Mouse (Mus musculus) thymus, postnatal 10 days (tissue): Measurements from ENCODE around the gene Ptges3.
"Not testable (repeated sequence)": the region's sequence is repeated elsewhere in the genome, so short reads cannot be mapped to it uniquely, and the experiment has no call there.

ENCODE experiments used
- DNase-seq, 2 experiments: peaks; one replicate each; pipeline ENCODE4 v3.0.0; 2021; ENCODE audit warnings: low spot score in 2 of 2

The Ptges3 gene

DNA sequence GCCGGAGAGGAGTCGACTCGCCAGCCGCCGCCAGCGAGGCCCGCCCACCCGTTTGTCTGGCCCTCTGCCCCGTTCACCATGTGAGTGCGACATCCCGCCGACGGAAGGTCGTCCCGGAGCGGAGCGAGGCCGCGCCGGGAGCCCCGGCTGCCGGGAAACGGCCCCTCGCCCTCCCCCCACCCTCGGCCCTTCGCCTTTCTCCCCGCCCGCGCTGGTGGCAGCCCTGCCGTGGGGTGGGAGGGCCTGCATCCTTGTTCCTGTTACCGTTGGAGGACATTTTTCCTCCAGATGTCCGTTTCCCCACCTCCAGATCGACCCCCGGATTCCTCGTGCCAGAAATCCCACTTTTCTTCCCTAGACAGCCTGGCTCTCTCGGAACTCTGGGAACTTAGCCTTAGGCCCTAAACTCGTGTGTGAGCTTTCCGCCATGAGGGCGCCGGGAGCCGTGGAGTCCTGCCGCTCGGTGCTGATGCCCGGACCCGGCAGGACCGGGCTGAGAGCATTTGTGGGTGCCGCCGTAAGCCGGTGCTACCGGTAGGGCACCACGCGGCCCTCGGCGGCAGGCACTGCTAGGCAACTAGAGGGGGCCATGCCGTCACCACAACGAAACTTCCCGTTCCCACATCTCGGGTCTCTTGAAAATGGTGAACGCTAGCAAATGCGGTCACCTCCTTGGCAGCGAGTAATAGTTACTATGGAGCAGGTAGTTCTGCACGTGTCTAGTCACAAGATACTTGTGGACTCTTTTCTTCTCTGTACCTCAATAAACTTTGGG lies 640 bp downstream of the Ptges3 start:
- peak; percentile 63 to 67 for DNase-seq

DNA sequence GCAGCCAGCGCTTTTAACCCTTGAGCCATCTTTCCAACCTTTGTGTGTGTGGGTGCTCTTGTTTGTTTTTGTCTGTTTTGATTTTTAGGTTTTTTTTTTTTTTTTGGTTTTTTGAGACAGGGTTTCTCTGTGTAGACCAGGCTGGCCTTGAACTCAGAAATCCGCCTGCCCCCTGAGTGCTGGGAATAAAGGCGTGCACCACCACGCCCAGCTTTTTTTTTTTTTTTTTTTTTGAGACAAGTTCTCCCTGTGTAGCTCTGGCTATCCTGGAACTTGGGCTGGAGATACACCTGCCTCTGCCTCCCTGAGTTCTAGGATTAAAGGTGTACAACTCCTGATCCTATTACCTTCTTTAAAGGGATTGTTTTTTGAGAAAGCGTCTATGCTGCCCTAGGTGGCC lies 2.4 kb downstream of the Ptges3 start:
- no peak for DNase-seq

DNA sequence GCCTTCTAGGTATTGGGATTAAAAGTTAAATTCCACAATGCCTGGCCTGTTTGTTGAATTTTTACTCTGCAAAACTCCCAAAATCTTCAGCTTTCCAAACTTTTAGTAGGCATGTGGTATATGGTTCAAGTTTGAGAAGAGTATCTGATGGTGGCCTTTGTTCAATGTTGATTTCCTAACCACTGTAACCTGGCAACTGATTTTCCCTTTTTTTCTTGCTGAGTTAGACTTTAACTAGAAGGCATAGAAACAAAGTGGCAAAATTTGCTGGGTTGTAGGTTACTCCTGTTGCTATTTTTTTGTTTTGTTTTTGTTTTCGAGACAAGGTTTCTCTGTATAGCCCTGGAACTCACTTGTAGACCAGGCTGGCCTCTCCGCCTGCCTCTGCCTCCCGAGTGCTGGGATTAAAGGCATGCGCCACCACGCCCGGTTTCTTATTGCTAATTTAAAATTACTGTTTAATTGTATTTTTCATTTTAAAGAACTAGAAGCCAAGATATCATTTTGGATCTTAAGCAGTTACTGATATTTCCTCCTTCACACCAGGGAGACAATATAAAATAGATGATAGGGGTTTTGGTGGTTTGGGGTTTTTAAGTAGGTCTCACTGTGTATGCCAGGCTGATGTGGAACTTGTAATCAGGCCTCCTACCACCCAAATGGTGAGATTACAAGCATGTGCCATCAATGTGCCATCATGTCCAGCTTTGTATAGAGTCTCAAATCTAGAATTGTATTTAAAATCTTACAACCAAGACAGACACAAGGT lies 3.7 kb downstream of the Ptges3 start:
- no peak for DNase-seq

DNA sequence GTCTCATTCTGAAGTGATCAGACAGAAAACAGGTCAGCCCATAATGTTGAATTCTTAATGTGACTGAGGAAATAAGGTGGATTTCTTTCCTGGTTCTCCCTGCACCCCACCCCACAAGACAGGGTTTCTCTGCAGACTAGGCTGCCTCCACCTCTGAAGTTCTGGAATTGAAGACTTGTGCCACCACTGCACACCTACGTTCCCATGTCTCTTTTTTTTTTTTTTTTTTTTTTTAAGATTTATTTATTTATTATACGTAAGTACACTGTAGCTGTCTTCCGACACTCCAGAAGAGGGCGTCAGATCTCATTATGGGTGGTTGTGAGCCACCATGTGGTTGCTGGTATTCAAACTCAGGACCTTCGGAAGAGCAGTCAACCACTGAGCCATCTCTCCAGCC lies 7.3 kb downstream of the Ptges3 start:
- no peak for DNase-seq

DNA sequence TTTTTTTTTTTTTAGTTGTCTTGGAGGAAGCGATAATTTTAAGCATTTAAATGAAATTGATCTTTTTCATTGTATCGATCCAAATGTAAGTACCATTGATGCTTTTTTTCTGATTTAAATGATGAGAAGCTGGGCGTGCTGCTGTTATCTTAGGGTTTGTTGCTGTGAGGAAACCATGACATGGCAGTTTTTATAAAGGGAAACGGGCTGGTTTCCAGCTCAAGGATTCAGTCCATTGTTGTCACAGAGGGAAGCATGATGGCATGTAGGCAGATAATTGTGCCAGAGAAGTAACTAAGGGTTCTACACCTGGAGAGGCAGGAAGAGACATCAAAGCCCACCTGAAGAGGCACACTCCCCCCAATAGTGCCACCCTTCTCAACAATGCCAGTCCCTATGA lies 10.4 kb downstream of the Ptges3 start:
- no peak for DNase-seq

DNA sequence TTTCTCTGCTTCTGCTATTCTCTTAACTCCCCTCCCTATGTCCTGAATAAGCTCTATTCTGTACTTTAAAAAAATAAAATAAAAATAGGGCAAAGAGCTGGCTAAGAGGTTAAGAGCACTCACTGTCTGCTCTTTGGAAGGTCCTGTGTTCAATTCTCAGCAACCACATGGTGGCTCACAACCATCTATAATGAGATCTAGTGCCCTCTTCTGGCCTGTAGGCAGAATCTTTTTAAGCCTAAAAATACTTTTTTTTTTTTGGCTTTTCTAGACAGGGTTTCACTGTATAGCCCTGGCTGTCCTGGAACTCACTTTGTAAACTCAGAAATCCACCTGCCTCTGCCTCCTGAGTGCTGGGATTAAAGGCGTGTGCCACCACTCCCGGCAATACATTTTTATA lies 11.7 kb downstream of the Ptges3 start:
- not testable (repeated sequence) for DNase-seq

DNA sequence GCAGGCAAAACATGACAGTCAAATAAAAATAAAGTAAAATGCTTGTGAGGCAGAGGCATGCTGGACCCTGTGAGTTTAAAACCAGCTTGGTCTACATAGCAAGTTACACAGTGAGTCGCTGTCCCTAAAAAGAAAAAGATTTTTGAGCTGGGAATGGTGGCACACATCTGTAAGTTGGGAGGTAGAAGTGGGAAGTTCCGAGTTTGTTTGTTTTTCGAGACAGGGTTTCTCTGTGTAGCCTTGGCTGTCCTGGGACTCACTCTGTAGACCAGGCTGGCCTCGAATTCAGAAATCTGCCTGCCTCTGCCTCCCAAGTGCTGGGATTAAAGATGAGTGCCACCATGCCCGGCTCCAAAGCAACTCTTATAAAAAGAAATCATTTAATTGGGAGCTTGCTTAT lies 19.5 kb downstream of the Ptges3 start:
- not testable (repeated sequence) for DNase-seq

DNA sequence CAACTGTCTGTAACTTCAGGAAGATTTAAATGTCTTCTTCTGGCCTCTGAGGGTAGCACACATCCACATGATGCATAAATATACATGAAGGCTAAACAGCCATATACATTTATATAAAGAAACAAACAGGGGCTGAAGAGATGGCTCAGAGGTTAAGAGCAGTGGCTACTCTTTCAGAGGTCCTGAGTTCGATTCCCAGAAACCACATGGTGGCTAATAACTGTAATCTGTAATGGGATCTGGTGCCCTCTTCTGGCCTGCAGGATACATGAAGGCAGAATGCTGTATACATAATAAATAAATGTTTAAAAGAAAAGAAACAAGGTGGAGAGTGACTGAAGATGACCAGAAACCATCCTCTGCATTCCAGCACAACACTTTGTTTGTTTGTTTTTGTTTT lies 21.7 kb downstream of the Ptges3 start:
- DNase-seq = no peak

DNA sequence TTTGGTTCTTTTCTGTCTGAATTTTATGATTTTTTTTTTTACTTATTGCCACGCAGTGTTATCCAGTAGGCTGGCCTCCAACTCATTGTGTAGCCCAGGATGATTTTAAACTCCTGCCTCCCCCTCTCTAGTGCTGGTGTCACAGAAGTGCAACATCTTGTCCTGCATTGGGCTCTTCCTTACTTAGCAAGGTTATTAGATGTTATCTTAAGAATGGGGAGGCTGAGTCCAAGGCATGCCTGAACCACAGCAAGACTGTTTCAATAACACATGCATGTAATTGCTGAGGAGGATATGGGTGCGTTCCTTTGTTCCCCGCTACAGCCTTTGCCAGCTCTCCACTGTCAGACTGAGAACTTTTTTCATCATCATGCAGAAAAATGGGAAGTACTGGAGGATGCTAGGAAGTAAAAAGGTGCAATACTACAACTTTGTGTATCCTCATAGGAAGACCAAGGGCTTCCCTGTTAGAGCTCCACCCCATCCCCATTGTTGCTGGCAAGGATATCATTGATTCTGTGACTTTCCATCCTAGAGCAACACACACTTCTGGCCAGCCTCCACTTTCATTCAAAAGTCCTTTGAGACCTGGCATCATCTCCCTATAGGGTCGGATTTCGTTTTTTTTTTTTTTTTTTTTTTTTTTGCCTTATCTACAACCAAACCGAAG lies 23.2 kb downstream of the Ptges3 start:
- no peak for DNase-seq

DNA sequence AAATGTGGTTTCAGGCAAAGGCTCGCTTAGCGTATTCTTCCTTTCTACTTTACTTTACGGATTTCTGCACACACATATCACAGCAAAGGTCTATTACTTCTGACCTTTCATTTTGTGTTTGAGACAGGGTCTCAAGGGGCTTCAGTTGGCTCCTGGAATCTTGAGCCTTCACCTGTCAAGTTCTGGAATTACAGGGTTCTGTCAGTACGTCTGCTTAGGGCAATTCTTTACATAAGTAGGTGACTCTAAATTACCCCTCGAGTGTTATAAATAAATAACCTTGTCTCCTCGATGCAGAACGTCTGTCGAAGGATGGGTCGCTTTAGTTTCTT lies 23.7 kb downstream of the Ptges3 start:
- DNase-seq = no peak

DNA sequence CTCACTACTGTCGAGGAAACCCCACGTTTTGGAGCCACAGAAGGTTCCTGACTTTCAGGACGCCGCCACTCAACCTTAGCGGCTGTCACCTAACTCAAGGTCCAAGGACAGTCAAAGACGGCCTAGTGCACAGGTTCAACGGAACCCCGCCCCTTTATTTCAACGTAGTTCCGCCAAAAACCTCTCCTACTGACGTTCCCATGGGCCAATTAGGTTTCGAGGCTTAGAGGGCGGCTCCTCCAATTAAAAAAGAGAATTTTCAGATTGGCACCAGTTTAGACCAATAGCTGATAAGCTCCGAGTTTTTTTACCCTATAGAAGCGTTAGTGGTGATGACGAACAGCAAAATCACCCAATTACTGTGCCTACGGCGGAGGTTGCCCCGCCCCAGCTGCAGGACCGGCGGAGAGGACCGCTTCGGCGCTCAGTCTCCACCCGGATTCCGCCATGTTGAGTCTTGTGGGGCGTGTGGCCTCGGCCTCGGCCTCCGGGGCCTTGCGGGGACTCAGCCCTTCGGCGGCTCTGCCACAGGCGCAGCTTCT lies 24.2 kb downstream of the Ptges3 start, which contains the start of gene Atp5b:
Gene Atp5b (plus strand): TSS at position 394 of the 542 bp plus-strand sequence.
- peak; percentile 97 to 98 for DNase-seq

DNA sequence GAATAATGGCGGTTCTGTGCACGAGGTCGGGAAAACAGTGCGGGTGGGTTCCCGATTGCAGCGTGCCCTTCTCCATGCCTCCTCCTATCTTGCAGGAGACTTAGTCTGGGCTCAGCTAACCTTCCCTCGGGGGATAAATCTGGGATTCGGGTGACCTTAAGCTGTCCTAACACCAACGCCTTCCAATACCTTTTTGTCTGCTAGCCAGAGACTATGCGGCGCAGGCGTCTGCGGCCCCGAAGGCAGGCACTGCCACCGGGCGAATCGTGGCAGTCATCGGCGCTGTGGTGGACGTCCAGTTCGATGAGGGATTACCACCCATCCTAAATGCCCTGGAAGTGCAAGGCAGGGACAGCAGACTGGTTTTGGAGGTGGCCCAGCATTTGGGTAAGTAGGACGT lies 24.9 kb downstream of the Ptges3 start:
- peak in 1 of 2 experiments; percentile 23 for DNase-seq

DNA sequence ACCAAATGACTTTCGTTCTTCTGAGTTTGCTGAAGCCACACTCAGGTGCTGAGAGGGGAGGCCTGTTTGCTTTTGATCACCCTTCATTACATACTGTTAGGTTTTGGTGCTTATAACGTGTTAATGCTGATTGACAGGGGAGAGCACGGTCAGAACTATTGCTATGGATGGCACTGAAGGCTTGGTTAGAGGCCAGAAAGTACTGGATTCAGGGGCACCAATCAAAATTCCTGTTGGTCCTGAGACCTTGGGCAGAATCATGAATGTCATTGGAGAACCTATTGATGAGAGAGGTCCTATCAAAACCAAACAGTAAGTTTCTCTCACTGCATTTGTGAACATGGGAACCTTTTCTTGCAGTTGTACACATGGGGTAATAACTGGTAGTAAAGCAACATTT lies 25.4 kb downstream of the Ptges3 start:
- DNase-seq = no peak

DNA sequence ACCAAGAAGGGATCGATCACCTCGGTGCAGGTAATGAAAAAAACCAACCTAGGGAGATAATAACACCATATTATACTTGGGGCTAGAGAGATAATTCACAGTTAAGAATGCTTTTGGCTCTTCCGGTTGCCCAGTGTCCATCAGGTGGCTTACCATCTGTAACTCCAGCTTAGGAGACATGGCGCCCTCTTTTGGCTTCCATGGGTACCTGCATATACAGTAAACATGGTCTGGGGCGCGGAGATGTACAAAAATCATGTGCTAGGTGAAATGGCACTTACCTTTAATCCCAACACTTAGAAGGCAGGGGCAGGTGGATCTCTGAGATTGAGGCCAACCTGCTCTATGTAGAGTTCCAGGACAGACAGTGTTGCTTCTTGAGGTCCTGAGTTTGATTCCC lies 27.6 kb downstream of the Ptges3 start:
- DNase-seq = peak in 1 of 2 experiments; percentile 56

DNA sequence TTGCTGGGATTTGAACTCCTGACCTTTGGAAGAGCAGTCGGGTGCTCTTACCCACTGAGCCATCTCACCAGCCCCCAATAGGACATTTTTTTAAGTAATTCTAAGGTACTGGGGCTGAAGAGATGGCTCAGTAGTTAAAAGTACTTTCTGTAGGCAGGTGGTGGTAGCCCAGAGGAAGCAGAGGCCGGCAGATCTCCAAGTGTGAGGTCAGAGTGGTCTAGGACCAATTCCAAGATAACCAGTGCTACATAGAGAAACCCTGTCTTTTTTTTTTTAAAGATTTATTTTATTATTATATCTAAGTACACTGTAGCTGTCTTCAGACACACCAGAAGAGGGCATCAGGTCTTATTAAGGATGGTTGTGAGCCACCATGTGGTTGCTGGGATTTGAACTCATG lies 28.5 kb downstream of the Ptges3 start:
- not testable (repeated sequence) for DNase-seq

DNA sequence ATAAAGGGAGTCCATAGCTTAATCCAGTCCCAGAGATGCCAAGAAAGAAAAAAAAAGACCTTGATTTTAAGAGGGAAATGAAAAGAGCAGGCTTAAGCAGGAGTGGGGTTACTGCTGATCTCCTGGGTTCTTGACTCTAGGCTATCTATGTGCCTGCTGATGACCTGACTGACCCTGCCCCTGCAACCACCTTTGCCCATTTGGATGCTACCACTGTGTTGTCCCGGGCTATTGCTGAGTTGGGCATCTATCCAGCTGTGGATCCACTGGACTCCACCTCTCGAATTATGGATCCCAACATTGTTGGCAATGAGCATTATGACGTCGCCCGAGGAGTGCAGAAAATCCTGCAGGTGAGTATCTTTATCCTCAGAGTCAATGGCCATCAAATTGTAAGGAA lies 29.4 kb downstream of the Ptges3 start:
- DNase-seq = no peak

DNA sequence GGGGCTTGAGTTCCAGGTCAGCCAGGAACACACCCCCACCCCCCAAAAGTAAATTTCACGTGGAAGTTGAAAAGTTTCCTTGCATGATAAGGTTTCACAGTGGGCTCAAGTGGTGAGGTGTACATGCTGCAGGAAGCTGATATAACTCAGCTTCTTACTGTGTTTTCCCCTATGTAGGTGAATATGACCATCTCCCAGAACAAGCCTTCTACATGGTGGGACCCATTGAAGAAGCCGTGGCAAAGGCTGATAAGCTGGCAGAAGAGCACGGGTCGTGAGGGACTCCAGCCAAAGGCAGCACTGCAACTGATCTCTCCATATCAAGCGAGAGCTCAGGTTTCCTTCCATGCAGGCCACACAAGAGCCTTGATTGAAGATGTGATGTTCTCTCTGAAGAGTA lies 31.1 kb downstream of the Ptges3 start:
- no peak for DNase-seq

DNA sequence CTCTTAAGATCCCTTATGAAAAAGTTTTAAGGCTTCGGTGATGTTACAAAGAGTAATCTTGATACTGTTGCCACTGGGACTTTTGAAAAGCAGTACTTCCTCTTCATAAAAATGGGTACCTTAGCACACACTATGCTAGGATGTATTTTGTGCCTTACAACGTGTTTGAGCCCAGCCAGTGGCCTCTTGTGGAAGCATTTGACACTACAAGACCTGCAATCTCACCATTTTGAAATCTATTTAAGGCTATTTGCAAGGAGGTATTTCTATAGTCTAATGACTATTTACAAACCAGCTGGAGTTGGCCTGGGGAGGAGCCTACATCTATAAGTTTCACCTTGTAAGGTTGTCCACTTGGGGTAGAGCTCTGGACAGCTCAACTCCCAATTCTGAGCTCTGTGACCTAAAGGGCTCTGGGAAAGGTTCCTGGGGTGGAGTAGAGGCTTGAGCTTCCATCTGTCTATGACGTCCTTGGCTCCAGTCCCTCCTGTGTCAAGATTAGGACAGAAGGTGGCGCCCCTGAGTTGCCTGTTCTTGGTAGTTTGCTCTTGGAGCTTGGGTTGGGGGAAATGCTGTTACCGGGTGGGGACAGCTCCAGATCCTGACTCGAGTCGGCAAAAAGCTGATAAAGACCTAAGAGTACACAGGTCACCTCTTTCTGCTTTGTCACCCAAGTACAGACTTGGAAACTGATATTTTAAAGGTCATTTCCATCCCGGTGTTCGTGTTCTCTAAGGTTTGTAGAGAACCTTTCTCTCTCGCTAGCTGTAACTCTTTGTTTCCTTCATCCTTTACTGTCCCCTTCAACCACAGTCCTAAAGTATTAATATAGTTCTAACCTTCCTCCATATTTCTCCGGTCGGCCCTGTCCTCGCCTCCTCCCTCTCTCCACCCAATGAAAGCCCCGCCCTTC lies 32.2 kb downstream of the Ptges3 start:
- peak; percentile 88 to 94 for DNase-seq

DNA sequence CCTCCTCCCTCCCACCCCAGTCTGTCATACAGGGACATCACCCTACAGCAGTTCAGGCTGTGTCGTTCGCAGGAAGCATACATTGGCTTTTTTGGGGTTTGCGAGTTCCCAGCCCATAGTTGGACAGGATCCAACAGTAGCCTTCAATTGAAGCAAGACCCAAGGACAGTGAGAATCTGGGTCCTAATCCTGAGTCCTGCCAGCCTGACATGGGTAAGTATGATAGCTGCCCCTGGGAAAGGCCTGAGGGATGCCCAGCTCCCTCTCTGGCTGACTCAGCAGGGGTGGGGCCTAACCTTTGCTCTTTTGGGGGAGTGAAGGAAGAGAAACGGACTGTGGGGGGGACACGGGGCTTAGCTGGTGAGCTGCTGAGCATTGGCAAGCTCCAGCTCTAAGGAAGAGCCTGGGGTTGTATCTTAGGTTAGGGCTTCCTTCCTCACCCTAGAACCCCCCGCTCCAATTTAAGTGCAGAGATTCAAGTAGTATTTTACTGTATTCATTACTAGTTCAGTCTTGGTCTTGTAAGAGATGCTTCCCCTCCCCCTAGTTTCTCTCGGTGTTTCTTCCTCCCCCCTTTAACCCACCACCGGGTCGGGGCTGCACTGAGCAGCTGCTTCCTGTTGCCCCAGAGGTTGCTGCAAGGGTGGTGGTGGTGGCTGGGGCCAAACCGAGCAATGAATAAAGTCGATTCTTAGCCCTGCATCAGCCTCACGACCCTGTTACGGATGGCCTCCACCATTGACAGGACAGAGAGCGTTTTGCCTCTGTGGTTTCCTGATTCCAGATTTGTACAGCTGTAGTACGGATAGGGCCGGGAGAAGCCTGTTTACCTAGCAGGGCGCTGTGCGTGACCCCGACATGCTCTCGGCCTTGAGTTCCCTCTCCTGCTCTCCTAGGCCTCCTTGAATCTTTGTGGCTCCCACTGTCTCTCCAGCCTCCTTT lies 33.1 kb downstream of the Ptges3 start, which contains the start of gene Baz2a:
Gene Baz2a (plus strand): TSS at position 14 of the 942 bp plus-strand sequence.
- DNase-seq = peak; percentile 84
